In genomic region chr13:63567677-63568293, GRCm38 (mm10) we compare ENCODE assay signal across 8 mouse cellular contexts. TPM values are rescaled to one million over a fixed set of nuclear protein-coding genes. Genes with fewer than 3 reads are reported as not detected.
DNase-seq lines count a peak whose midpoint lies in the region; ATAC-seq and TF ChIP-seq lines count a peak whose summit lies in the region.

No protein-coding gene starts in this region.

- peak; percentile 83 for ATAC-seq in erythroid progenitor cell, adult 5-6 weeks (replicated peaks; ENCODE audit: low FRiP score, poor library complexity, severe bottlenecking)
- peak; percentile 82 for ATAC-seq in heart, embryonic 13.5 days (ENCODE audit: extremely low read depth, insufficient number of reproducible peaks, low FRiP score, low TSS enrichment)
- peak; percentile 92 for ATAC-seq in kidney, postnatal 0 days (replicated peaks; ENCODE audit: low FRiP score, low read depth)
- ATAC-seq in monocyte, adult 5-6 weeks (replicated peaks; ENCODE audit: insufficient number of reproducible peaks, low FRiP score, low TSS enrichment, poor library complexity, severe bottlenecking) = peak; percentile 72

- WGBS in heart, embryonic 13.5 days = under 1% methylated on average over 62 of the region's 62 CpGs
- WGBS in kidney, postnatal 0 days = under 1% methylated on average over 55 of the region's 62 CpGs
- WGBS in liver, adult 2 months = under 1% methylated on average over 61 of the region's 62 CpGs

- H3K9me3 ChIP-seq in heart, embryonic 13.5 days = no peaks in the 10 kb centered on the region
- H3K9me3 ChIP-seq in kidney, postnatal 0 days (replicated peaks; ENCODE audit: low read length) = no peaks in the 10 kb centered on the region

- peak overlapping the region; percentile 94 for H3K4me2 ChIP-seq in heart, embryonic 13.5 days
- H3K4me2 ChIP-seq in kidney, postnatal 0 days (ENCODE audit: low read length) = peak overlapping the region; percentile 97

- H3K9ac ChIP-seq in heart, embryonic 13.5 days = peak overlapping the region; percentile 78
- peak overlapping the region; percentile 50; the same call in 1 of the 2 replicates for H3K9ac ChIP-seq in kidney, postnatal 0 days (ENCODE audit: low read depth, low read length)
- H3K9ac ChIP-seq in liver, adult 2 months (ENCODE audit: low read depth, low read length) = peak overlapping the region; percentile 72

- peaks cover 29% of the 10 kb centered on the region for H3K4me1 ChIP-seq in heart, embryonic 13.5 days
- no peaks in the 10 kb centered on the region; the same call in 1 of the 2 replicates for H3K4me1 ChIP-seq in kidney, postnatal 0 days (replicated peaks; ENCODE audit: insufficient read depth, low read length)
- no peaks in the 10 kb centered on the region; the same call in 1 of the 2 replicates for H3K4me1 ChIP-seq in liver, adult 2 months (ENCODE audit: control insufficient read depth, insufficient read depth, low read length)

- H3K4me3 ChIP-seq in heart, embryonic 13.5 days = peak overlapping the region; percentile 75
- H3K4me3 ChIP-seq in kidney, postnatal 0 days (replicated peaks; ENCODE audit: low read depth, low read length) = peak overlapping the region; percentile 99
- H3K4me3 ChIP-seq in liver, adult 2 months (ENCODE audit: insufficient read depth, low read depth, low read length) = peak overlapping the region; percentile 69

- TF ChIP-seq CTCF in kidney, postnatal 0 days (IDR thresholded peaks at IDR 0.05; ENCODE audit: low read depth) = peak; percentile 25; the same call in 1 of the 2 replicates
- no peak for TF ChIP-seq CTCF in liver, adult 2 months (IDR thresholded peaks at IDR 0.05; ENCODE audit: low read depth, low read length)

- H3K79me2 ChIP-seq in liver, adult 2 months (ENCODE audit: control insufficient read depth, insufficient read depth, low read length) = no peaks in the 10 kb centered on the region

- peak; percentile 95 for DNase-seq in CD4-positive helper T cell, adult 2 months (ENCODE audit: low read depth, low spot score)
- DNase-seq in brain, embryonic 18.5 days (ENCODE audit: low read depth, low spot score) = peak; percentile 85
- DNase-seq in kidney, postnatal 0 days (ENCODE audit: low spot score) = peak; percentile 97
- DNase-seq in liver, adult 2 months (ENCODE audit: extremely low read depth, low read depth, low spot score) = peak; percentile 85
- peak; percentile 88 to 90 for DNase-seq in spleen, postnatal 36 days (ENCODE audit: low spot score in 2 of 2)

- H3K36me3 ChIP-seq in heart, embryonic 13.5 days = no peaks in the 10 kb centered on the region
- no peaks in the 10 kb centered on the region for H3K36me3 ChIP-seq in kidney, postnatal 0 days (ENCODE audit: insufficient read depth, low read length)
- H3K36me3 ChIP-seq in liver, adult 2 months (ENCODE audit: control insufficient read depth, insufficient read depth, low read length) = no peaks in the 10 kb centered on the region

- H3K27me3 ChIP-seq in heart, embryonic 13.5 days (replicated peaks) = peaks cover 39% of the 10 kb centered on the region
- H3K27me3 ChIP-seq in kidney, postnatal 0 days (ENCODE audit: insufficient read depth, low read length) = no peaks in the 10 kb centered on the region
- peaks cover 8% of the 10 kb centered on the region for H3K27me3 ChIP-seq in liver, adult 2 months (ENCODE audit: control insufficient read depth, insufficient read depth, low read length)

- peak overlapping the region; percentile 99 for H3K27ac ChIP-seq in heart, embryonic 13.5 days (replicated peaks)
- H3K27ac ChIP-seq in kidney, postnatal 0 days = peak overlapping the region; percentile 84
- peak overlapping the region; percentile 53 for H3K27ac ChIP-seq in liver, adult 2 months (replicated peaks; ENCODE audit: insufficient read depth, low read depth, low read length)

- TF ChIP-seq POLR2A in liver, adult 2 months (IDR thresholded peaks at IDR 0.05; ENCODE audit: extremely low read depth, insufficient read depth, low read length) = peak; percentile 49; the same call in 1 of the 2 replicates

RNA-seq across cellular contexts. Expression of gene Ptch1, which starts 5.6 kb away (rescaled TPM):
- 4.0 and 6.3 TPM in 2 replicates for total RNA-seq in erythroid progenitor cell, adult 5-6 weeks (2015; ENCODE audit: low replicate concordance)
- total RNA-seq in erythroid progenitor cell, adult 5-6 weeks (2017; ENCODE audit: low replicate concordance) = 1.6 and 2.6 TPM in 2 replicates
- polyA plus RNA-seq in heart, embryonic 13.5 days (2015; fragmentation: Nextera tagmentation; extraction: Ambion mirVana) = 6.4 and 6.8 TPM in 2 replicates
- 10.7 and 12.2 TPM in 2 replicates for polyA plus RNA-seq in kidney, postnatal 0 days (2015; fragmentation: Nextera tagmentation; extraction: Ambion mirVana)
- 7.5 and 14.5 TPM in 2 replicates for total RNA-seq in liver, adult 2 months (2014; rRNA removed)
- 9.3 and 10.5 TPM in 2 replicates for polyA plus RNA-seq in liver, adult 2 months (2012; rRNA removed)
- 1.2 to 9.9 TPM (median 2.8 TPM) in 3 replicates for total RNA-seq in monocyte, adult 5-6 weeks (2017)

Comparison
In these comparisons a context has a peak if more than half of its experiments do, and no peak if none do; other contexts are left out.
1. Peak in every context shown above with its lines: DNase-seq, ATAC-seq, H3K4me3 ChIP-seq and H3K27ac ChIP-seq.